7 mouse cellular contexts compared by ENCODE assay signal in the genomic region with DNA sequence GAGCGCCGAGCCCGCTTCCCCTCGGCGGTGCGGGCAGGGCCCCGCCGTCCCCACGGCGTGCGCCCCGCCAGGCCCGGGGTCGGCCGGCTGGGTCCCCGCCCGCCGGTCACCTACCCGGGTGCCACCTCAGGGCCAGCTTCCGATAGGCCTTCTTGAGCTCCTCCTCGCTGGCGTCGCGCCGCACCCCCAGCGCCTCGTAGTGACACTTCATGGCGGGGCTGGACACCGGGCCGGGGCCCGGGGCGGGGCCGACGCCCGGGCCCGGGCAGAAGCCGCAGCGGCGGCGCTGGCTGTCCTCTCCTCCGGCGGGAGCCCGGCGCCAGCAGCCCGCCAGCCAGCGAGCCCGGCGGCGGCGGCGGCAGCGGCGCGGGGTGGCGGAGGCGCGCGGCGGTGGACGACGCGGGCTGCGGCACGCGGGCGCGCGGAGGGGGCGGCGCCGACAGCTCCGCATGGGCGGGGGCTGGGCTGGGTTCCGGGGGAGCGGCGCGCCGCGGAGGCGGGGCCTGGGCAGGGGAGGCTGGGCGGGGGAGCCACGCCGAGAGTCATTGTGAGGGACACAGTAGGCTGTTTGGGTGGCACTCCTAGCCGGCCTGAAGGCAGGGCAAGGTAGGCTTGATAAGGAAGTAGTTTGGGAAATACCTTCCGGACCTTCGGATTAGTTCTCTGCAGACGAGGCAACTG. TPM values are rescaled to one million over a fixed set of nuclear protein-coding genes. Genes with fewer than 3 reads are reported as not detected.
A peak's percentile ranks its signal among the peaks of the same experiment; 100 is the strongest.
DNase-seq lines count a peak whose midpoint lies in the region; ATAC-seq lines count a peak whose summit lies in the region.

Gene Dnajc21 (minus strand): TSS at position 366 of the 681 bp plus-strand sequence.

- peak within 1 kb of the TSS; percentile 87 for H3K9ac ChIP-seq in midbrain, embryonic 11.5 days (ENCODE audit: low read length)

- DNase-seq in adrenal gland, adult 2 months: peak; percentile 94
- peak; percentile 83 for DNase-seq in embryo, embryonic 10 days (ENCODE audit: low spot score)
- peak; percentile 90 for DNase-seq in gastrocnemius, postnatal 10 days
- peak; percentile 87 for DNase-seq in left cerebral cortex, postnatal 4 days
- peak; percentile 98 for DNase-seq in midbrain, embryonic 11.5 days (ENCODE audit: low spot score, missing footprints)
- DNase-seq in right cerebral cortex, postnatal 4 days: peak; percentile 83

- intact Hi-C loops in left cerebral cortex, postnatal 4 days (cut with DNase I): no loop called here

- peak within 1 kb of the TSS; percentile 65 for H3K4me2 ChIP-seq in midbrain, embryonic 11.5 days

- peaks cover 7% of the 10 kb centered on the region for H3K4me1 ChIP-seq in midbrain, embryonic 11.5 days (ENCODE audit: control insufficient read depth, insufficient read depth, low read length)

- H3K27ac ChIP-seq in midbrain, embryonic 11.5 days (ENCODE audit: low read depth, low read length): peak within 1 kb of the TSS; percentile 58

- H3K36me3 ChIP-seq in midbrain, embryonic 11.5 days (ENCODE audit: control insufficient read depth, insufficient read depth, low read length): 0 out of 2 replicates have a peak, but pooled peaks cover under 1% of the 10 kb centered on the region

- H3K27me3 ChIP-seq in midbrain, embryonic 11.5 days (ENCODE audit: control insufficient read depth, insufficient read depth, low read length): no peaks in the 10 kb centered on the region

- ATAC-seq in inflammation-experienced regulatory T-cells, adult 6 months: peak; percentile 85
- peak; percentile 97 for ATAC-seq in midbrain, embryonic 11.5 days (ENCODE audit: low FRiP score)

- no peaks in the 10 kb centered on the region for H3K9me3 ChIP-seq in midbrain, embryonic 11.5 days (ENCODE audit: control insufficient read depth, low read length)

- peak within 1 kb of the TSS; percentile 82 for H3K4me3 ChIP-seq in midbrain, embryonic 11.5 days (ENCODE audit: low read depth, low read length)

- 1% methylated on average over 56 of the region's 87 CpGs for WGBS in midbrain, embryonic 11.5 days

RNA-seq across cellular contexts. Expression of gene Dnajc21, which starts in this region (rescaled TPM):
- total RNA-seq in adrenal gland, adult 2 months (2021): 10 to 100 TPM; 32.8 to 36.4 TPM
- 0.88 and 1.5 TPM in 2 replicates for polyA plus RNA-seq in adrenal gland, adult 2 months (2012; rRNA removed)
- total RNA-seq in gastrocnemius, postnatal 10 days (2021): 10 to 100 TPM; 26.3 to 28.6 TPM
- 10 to 100 TPM; 13.1 to 15.4 (median 15.0) TPM for polyA plus RNA-seq in inflammation-experienced regulatory T-cells, adult 6 months (2017; shearing (Covaris generic))
- total RNA-seq in left cerebral cortex, postnatal 4 days (2021): 10 to 100 TPM; 15.4 to 20.9 TPM
- polyA plus RNA-seq in midbrain, embryonic 11.5 days (2014; fragmentation: Nextera tagmentation; extraction: Ambion mirVana): 20.0 and 21.0 TPM in 2 replicates

Comparison
In these comparisons a context has a peak if more than half of its experiments do, and no peak if none do; other contexts are left out.
1. Peak in every context shown above with its lines: DNase-seq, ATAC-seq, H3K4me3 ChIP-seq and H3K27ac ChIP-seq.